Mouse (Mus musculus): ENCODE results near the gene Rufy4.

GRCm38 (mm10) chr1:74111696-74112030 is 13.7 kb upstream of the Rufy4 start:
- no peak for TF ChIP-seq POLR2A (IDR thresholded peaks at IDR 0.05; ENCODE audit: insufficient read depth, low read depth, low read length)
- TF ChIP-seq CTCF (IDR thresholded peaks at IDR 0.05; ENCODE audit: insufficient read depth, low read depth, low read length), result no peak

Data from olfactory bulb, adult 2 months (tissue).